Mouse (Mus musculus) erythroblast, embryonic 14.5 days (primary cell): ENCODE measurements at regions not wholly inside any gene's neighbourhood (a gene's known extent, or its start where the extent isn't known, plus 50 kb on each side); places are given as distances from the start of the nearest gene placed in this dataset.

Experiments
- H3K27me3 ChIP-seq: 2 replicates; pipeline ENCODE4 v1.6.1; 2012; ENCODE audit warnings: inconsistent platforms; ENCODE audit not compliant: control insufficient read depth
- H3K36me3 ChIP-seq: 2 replicates; pipeline ENCODE4 v1.6.1; 2012; ENCODE audit warnings: mild to moderate bottlenecking, inconsistent platforms; ENCODE audit not compliant: control insufficient read depth
- H3K4me1 ChIP-seq: 2 replicates; pipeline ENCODE4 v1.6.1; 2012; ENCODE audit warnings: inconsistent platforms; ENCODE audit not compliant: control insufficient read depth
- H3K4me3 ChIP-seq: replicated peaks from 2 replicates; pipeline ENCODE3; 2012; ENCODE audit warnings: moderate library complexity, mild to moderate bottlenecking, inconsistent platforms
- H3K9me3 ChIP-seq: 2 replicates; pipeline ENCODE4 v1.6.1; 2012; ENCODE audit warnings: low read length, inconsistent platforms, mixed read lengths; ENCODE audit not compliant: control insufficient read depth
- GATA1 ChIP-seq: IDR thresholded peaks from 2 replicates; pipeline ENCODE4 v1.6.1; 2012; ENCODE audit warnings: low read length, inconsistent platforms, mixed read lengths
- TAL1 ChIP-seq: IDR thresholded peaks from 3 replicates; pipeline ENCODE4 v1.6.1; 2012; ENCODE audit warnings: low read length, inconsistent platforms, mixed read lengths

GRCm38 (mm10) chr15:62314449-62314848, 1391.6 kb upstream of the A1bg start:
- TF ChIP-seq TAL1 (no peak), GATA1 (no peak)
- no peak overlapping the region for H3K4me3 ChIP-seq

GRCm38 (mm10) chr15:62302233-62302632, 1379.4 kb upstream of the A1bg start:
- no peaks in the 10 kb centered on the region for H3K27me3 ChIP-seq
- H3K9me3 ChIP-seq = no peaks in the 10 kb centered on the region
- no peak for TF ChIP-seq TAL1
- TF ChIP-seq GATA1 = no peak
- peaks cover 1% of the 10 kb centered on the region for H3K4me1 ChIP-seq
- no peak overlapping the region for H3K4me3 ChIP-seq
- H3K36me3 ChIP-seq = no peaks in the 10 kb centered on the region

More at GRCm38 (mm10) chr15:62314449-62314848, 1391.6 kb upstream of the A1bg start:
- Histone ChIP-seq H3K9me3 (no peaks in the 10 kb centered on the region), H3K27me3 (no peaks in the 10 kb centered on the region; the same call in 1 of the 2 replicates), H3K4me1 (no peaks in the 10 kb centered on the region), H3K36me3 (no peaks in the 10 kb centered on the region)

- Histone ChIP-seq H3K27me3 (no peaks in the 10 kb centered on the region), H3K36me3 (no peaks in the 10 kb centered on the region)
- TF ChIP-seq GATA1 = no peak
These were observed 1378.8 kb upstream of the A1bg start for GRCm38 (mm10) chr15:62301567-62301966.

GRCm38 (mm10) chr15:62297138-62297537, 1374.3 kb upstream of the A1bg start:
- TF ChIP-seq GATA1 (no peak), TAL1 (no peak)
- Histone ChIP-seq H3K36me3 (no peaks in the 10 kb centered on the region), H3K4me1 (peaks cover 6% of the 10 kb centered on the region), H3K9me3 (no peaks in the 10 kb centered on the region), H3K4me3 (no peak overlapping the region), H3K27me3 (no peaks in the 10 kb centered on the region)

More at GRCm38 (mm10) chr15:62301567-62301966, 1378.8 kb upstream of the A1bg start:
- no peak overlapping the region for H3K4me3 ChIP-seq
- H3K9me3 ChIP-seq = no peaks in the 10 kb centered on the region
- H3K4me1 ChIP-seq = peaks cover 4% of the 10 kb centered on the region

- H3K4me3 ChIP-seq = no peak overlapping the region
- no peak for TF ChIP-seq TAL1
- no peak for TF ChIP-seq GATA1
These were observed 1372.6 kb upstream of the A1bg start for GRCm38 (mm10) chr15:62295233-62295927.

GRCm38 (mm10) chr15:62294786-62295185, 1372.0 kb upstream of the A1bg start:
- H3K9me3 ChIP-seq = no peaks in the 10 kb centered on the region
- H3K36me3 ChIP-seq = no peaks in the 10 kb centered on the region
- H3K4me3 ChIP-seq = no peak overlapping the region
- TF ChIP-seq TAL1 = no peak
- no peak for TF ChIP-seq GATA1
- peaks cover 6% of the 10 kb centered on the region for H3K4me1 ChIP-seq
- H3K27me3 ChIP-seq = no peaks in the 10 kb centered on the region

More at GRCm38 (mm10) chr15:62295233-62295927, 1372.6 kb upstream of the A1bg start:
- H3K9me3 ChIP-seq = no peaks in the 10 kb centered on the region
- no peaks in the 10 kb centered on the region for H3K36me3 ChIP-seq
- peaks cover 6% of the 10 kb centered on the region for H3K4me1 ChIP-seq
- no peaks in the 10 kb centered on the region for H3K27me3 ChIP-seq

DNA sequence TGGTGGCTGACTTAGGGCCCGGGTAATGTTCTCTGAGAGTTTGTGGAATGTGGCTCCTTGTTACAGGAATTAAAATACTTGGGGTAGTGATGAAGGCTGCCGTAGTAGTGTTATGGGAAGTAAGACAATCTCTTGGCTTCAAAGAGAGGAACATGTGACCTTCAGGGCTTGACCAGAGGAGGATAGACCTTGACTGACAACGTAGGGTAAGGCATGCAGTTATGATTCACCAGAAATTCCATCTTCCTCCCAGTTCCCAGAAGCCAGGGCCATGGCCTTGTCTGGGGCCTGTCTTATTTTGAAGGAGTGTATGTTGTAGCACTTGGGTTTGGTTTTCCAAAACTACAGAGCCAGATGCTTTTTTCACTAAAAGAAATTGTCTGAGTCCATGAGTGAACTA, 1370.1 kb upstream of the A1bg start:
- Histone ChIP-seq H3K4me1 (peaks cover 6% of the 10 kb centered on the region), H3K36me3 (no peaks in the 10 kb centered on the region), H3K27me3 (no peaks in the 10 kb centered on the region), H3K9me3 (no peaks in the 10 kb centered on the region), H3K4me3 (no peak overlapping the region)
- TF ChIP-seq GATA1 = no peak
- TF ChIP-seq TAL1 = no peak

DNA sequence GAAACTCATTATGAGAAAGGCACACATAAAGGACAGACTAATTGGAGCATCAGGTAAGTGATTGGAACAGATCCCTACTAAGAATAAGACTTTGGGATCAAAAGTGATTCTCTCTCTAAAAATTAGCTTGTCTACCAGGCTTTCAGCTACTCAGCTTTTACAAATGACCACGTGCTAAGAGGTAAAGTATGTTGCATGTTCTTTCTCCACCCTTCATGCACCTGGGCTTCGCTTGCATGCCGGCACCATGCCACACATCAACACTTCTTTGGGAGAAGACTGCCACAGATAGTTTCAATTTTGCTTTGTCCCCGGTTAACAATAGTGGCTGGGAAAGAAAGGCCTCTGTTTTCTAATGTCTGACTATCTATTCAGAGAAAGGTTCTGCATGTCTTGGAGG, 1367.9 kb upstream of the A1bg start:
- no peak overlapping the region for H3K4me3 ChIP-seq
- H3K9me3 ChIP-seq = no peaks in the 10 kb centered on the region
- H3K36me3 ChIP-seq = no peaks in the 10 kb centered on the region
- H3K4me1 ChIP-seq = 0 out of 2 replicates have a peak, but pooled peaks cover 2% of the 10 kb centered on the region
- TF ChIP-seq TAL1 (no peak), GATA1 (no peak)
- peaks cover 3% of the 10 kb centered on the region for H3K27me3 ChIP-seq

- Histone ChIP-seq H3K4me1 (peaks cover 7% of the 10 kb centered on the region), H3K4me3 (no peak overlapping the region), H3K9me3 (no peaks in the 10 kb centered on the region), H3K27me3 (peaks cover 3% of the 10 kb centered on the region), H3K36me3 (no peaks in the 10 kb centered on the region)
- TF ChIP-seq GATA1 (no peak), TAL1 (no peak)
These were observed 1364.1 kb upstream of the A1bg start for GRCm38 (mm10) chr15:62286666-62287655.
